Mouse (Mus musculus): ENCODE measurements around the gene Ssr2. TPM values are rescaled to one million over a fixed set of nuclear protein-coding genes. Genes with fewer than 3 reads are reported as not detected.
A peak's percentile ranks its signal among the peaks of the same experiment; 100 is the strongest.

Gene Ssr2
- polyA plus RNA-seq, 1 experiment from 2014 or later, result 260 TPM

- no peak overlapping the region for H3K9ac ChIP-seq (ENCODE audit: low read depth, low read length)
Measured at GRCm38 (mm10) chr3:88539397-88539796, 36.3 kb upstream of the Ssr2 start.

GRCm38 (mm10) chr3:88540085-88540484 is 35.6 kb upstream of the Ssr2 start:
- Histone ChIP-seq H3K36me3 (ENCODE audit: control insufficient read depth, insufficient read depth, low read length) (peaks cover 48% of the 10 kb centered on the region), H3K4me3 (ENCODE audit: low read length) (no peak overlapping the region), H3K9ac (ENCODE audit: low read depth, low read length) (no peak overlapping the region), H3K9me3 (ENCODE audit: control insufficient read depth, low read length) (no peaks in the 10 kb centered on the region), H3K4me2 (replicated peaks; ENCODE audit: low read depth, low read length) (no peak overlapping the region), H3K4me1 (ENCODE audit: control insufficient read depth, insufficient read depth, low read length) (peaks cover 39% of the 10 kb centered on the region), H3K27me3 (ENCODE audit: control insufficient read depth, insufficient read depth, low read length) (no peaks in the 10 kb centered on the region), H3K27ac (ENCODE audit: low read depth, low read length) (no peak overlapping the region)
- 60% methylated on average over 5 of the region's 5 CpGs for WGBS
- no peak for ATAC-seq (ENCODE audit: low FRiP score, low TSS enrichment)

More at GRCm38 (mm10) chr3:88539397-88539796, 36.3 kb upstream of the Ssr2 start:
- Histone ChIP-seq H3K9me3 (ENCODE audit: control insufficient read depth, low read length) (no peaks in the 10 kb centered on the region), H3K27ac (ENCODE audit: low read depth, low read length) (no peak overlapping the region), H3K27me3 (ENCODE audit: control insufficient read depth, insufficient read depth, low read length) (no peaks in the 10 kb centered on the region), H3K4me3 (ENCODE audit: low read length) (no peak overlapping the region), H3K4me1 (ENCODE audit: control insufficient read depth, insufficient read depth, low read length) (peaks cover 46% of the 10 kb centered on the region), H3K36me3 (ENCODE audit: control insufficient read depth, insufficient read depth, low read length) (peaks cover 48% of the 10 kb centered on the region), H3K4me2 (replicated peaks; ENCODE audit: low read depth, low read length) (no peak overlapping the region)
- WGBS, result 25% methylated on average over 3 of the region's 3 CpGs
- no peak for ATAC-seq (ENCODE audit: low FRiP score, low TSS enrichment)

- Histone ChIP-seq H3K9ac (ENCODE audit: low read depth, low read length) (no peak overlapping the region), H3K9me3 (ENCODE audit: control insufficient read depth, low read length) (no peaks in the 10 kb centered on the region), H3K4me3 (ENCODE audit: low read length) (no peak overlapping the region), H3K27ac (ENCODE audit: low read depth, low read length) (no peak overlapping the region), H3K27me3 (ENCODE audit: control insufficient read depth, insufficient read depth, low read length) (no peaks in the 10 kb centered on the region), H3K4me1 (ENCODE audit: control insufficient read depth, insufficient read depth, low read length) (peaks cover 22% of the 10 kb centered on the region), H3K36me3 (ENCODE audit: control insufficient read depth, insufficient read depth, low read length) (peaks cover 37% of the 10 kb centered on the region), H3K4me2 (replicated peaks; ENCODE audit: low read depth, low read length) (no peak overlapping the region)
- ATAC-seq (ENCODE audit: low FRiP score, low TSS enrichment), result no peak
- 72% methylated on average over 6 of the region's 7 CpGs for WGBS
Measured at GRCm38 (mm10) chr3:88541622-88542401, 33.9 kb upstream of the Ssr2 start.

- H3K9me3 ChIP-seq (ENCODE audit: control insufficient read depth, low read length), result no peaks in the 10 kb centered on the region
- no peaks in the 10 kb centered on the region for H3K27me3 ChIP-seq (ENCODE audit: control insufficient read depth, insufficient read depth, low read length)
- H3K4me2 ChIP-seq (replicated peaks; ENCODE audit: low read depth, low read length), result no peak overlapping the region
- no peak for ATAC-seq (ENCODE audit: low FRiP score, low TSS enrichment)
- H3K27ac ChIP-seq (ENCODE audit: low read depth, low read length), result no peak overlapping the region
- no peak overlapping the region for H3K4me3 ChIP-seq (ENCODE audit: low read length)
- H3K36me3 ChIP-seq (ENCODE audit: control insufficient read depth, insufficient read depth, low read length), result peaks cover 30% of the 10 kb centered on the region
- no peak overlapping the region for H3K9ac ChIP-seq (ENCODE audit: low read depth, low read length)
- 69% methylated on average over 4 of the region's 4 CpGs for WGBS
- H3K4me1 ChIP-seq (ENCODE audit: control insufficient read depth, insufficient read depth, low read length), result peaks cover 15% of the 10 kb centered on the region
Measured at GRCm38 (mm10) chr3:88542486-88542885, 33.2 kb upstream of the Ssr2 start.

- Histone ChIP-seq H3K36me3 (ENCODE audit: control insufficient read depth, insufficient read depth, low read length) (peaks cover 24% of the 10 kb centered on the region), H3K9ac (ENCODE audit: low read depth, low read length) (no peak overlapping the region), H3K9me3 (ENCODE audit: control insufficient read depth, low read length) (no peaks in the 10 kb centered on the region), H3K4me3 (ENCODE audit: low read length) (no peak overlapping the region), H3K27ac (ENCODE audit: low read depth, low read length) (no peak overlapping the region), H3K4me1 (ENCODE audit: control insufficient read depth, insufficient read depth, low read length) (peaks cover 8% of the 10 kb centered on the region), H3K27me3 (ENCODE audit: control insufficient read depth, insufficient read depth, low read length) (no peaks in the 10 kb centered on the region), H3K4me2 (replicated peaks; ENCODE audit: low read depth, low read length) (no peak overlapping the region)
- WGBS, result 77% methylated on average over 8 of the region's 8 CpGs
- ATAC-seq (ENCODE audit: low FRiP score, low TSS enrichment), result no peak
Measured at GRCm38 (mm10) chr3:88543174-88543573, 32.5 kb upstream of the Ssr2 start.

- WGBS, result 70% methylated on average over 5 of the region's 5 CpGs
- H3K36me3 ChIP-seq (ENCODE audit: control insufficient read depth, insufficient read depth, low read length), result peaks cover 17% of the 10 kb centered on the region
- H3K4me1 ChIP-seq (ENCODE audit: control insufficient read depth, insufficient read depth, low read length), result peaks cover 3% of the 10 kb centered on the region; the same call in 1 of the 2 replicates
- H3K4me3 ChIP-seq (ENCODE audit: low read length), result no peak overlapping the region
- H3K27me3 ChIP-seq (ENCODE audit: control insufficient read depth, insufficient read depth, low read length), result no peaks in the 10 kb centered on the region
- H3K4me2 ChIP-seq (replicated peaks; ENCODE audit: low read depth, low read length), result no peak overlapping the region
- no peak overlapping the region for H3K27ac ChIP-seq (ENCODE audit: low read depth, low read length)
- H3K9me3 ChIP-seq (ENCODE audit: control insufficient read depth, low read length), result no peaks in the 10 kb centered on the region
- no peak overlapping the region for H3K9ac ChIP-seq (ENCODE audit: low read depth, low read length)
- no peak for ATAC-seq (ENCODE audit: low FRiP score, low TSS enrichment)
Measured at GRCm38 (mm10) chr3:88543651-88544410, 31.8 kb upstream of the Ssr2 start.

GRCm38 (mm10) chr3:88544514-88544913 is 31.2 kb upstream of the Ssr2 start:
- 30% methylated on average over 5 of the region's 5 CpGs for WGBS

GRCm38 (mm10) chr3:88544955-88545591 is 30.6 kb upstream of the Ssr2 start:
- H3K9ac ChIP-seq (ENCODE audit: low read depth, low read length), result no peak overlapping the region
- H3K36me3 ChIP-seq (ENCODE audit: control insufficient read depth, insufficient read depth, low read length), result peaks cover 10% of the 10 kb centered on the region
- H3K9me3 ChIP-seq (ENCODE audit: control insufficient read depth, low read length), result no peaks in the 10 kb centered on the region
- no peaks in the 10 kb centered on the region for H3K27me3 ChIP-seq (ENCODE audit: control insufficient read depth, insufficient read depth, low read length)
- 0 out of 2 replicates have a peak, but pooled peaks cover under 1% of the 10 kb centered on the region for H3K4me1 ChIP-seq (ENCODE audit: control insufficient read depth, insufficient read depth, low read length)
- no peak overlapping the region for H3K27ac ChIP-seq (ENCODE audit: low read depth, low read length)
- H3K4me2 ChIP-seq (replicated peaks; ENCODE audit: low read depth, low read length), result no peak overlapping the region
- WGBS, result 53% methylated on average over 20 of the region's 20 CpGs
- H3K4me3 ChIP-seq (ENCODE audit: low read length), result no peak overlapping the region
- ATAC-seq (ENCODE audit: low FRiP score, low TSS enrichment), result no peak

More at GRCm38 (mm10) chr3:88544514-88544913, 31.2 kb upstream of the Ssr2 start:
- peaks cover 13% of the 10 kb centered on the region for H3K36me3 ChIP-seq (ENCODE audit: control insufficient read depth, insufficient read depth, low read length)
- no peak overlapping the region for H3K9ac ChIP-seq (ENCODE audit: low read depth, low read length)
- H3K4me2 ChIP-seq (replicated peaks; ENCODE audit: low read depth, low read length), result no peak overlapping the region
- no peaks in the 10 kb centered on the region for H3K27me3 ChIP-seq (ENCODE audit: control insufficient read depth, insufficient read depth, low read length)
- no peak overlapping the region for H3K4me3 ChIP-seq (ENCODE audit: low read length)
- H3K9me3 ChIP-seq (ENCODE audit: control insufficient read depth, low read length), result no peaks in the 10 kb centered on the region
- 0 out of 2 replicates have a peak, but pooled peaks cover 3% of the 10 kb centered on the region for H3K4me1 ChIP-seq (ENCODE audit: control insufficient read depth, insufficient read depth, low read length)
- H3K27ac ChIP-seq (ENCODE audit: low read depth, low read length), result no peak overlapping the region
- peak; percentile 30; the same call in 1 of the 2 replicates for ATAC-seq (ENCODE audit: low FRiP score, low TSS enrichment)

All from kidney, embryonic 14.5 days (tissue).